Mouse (Mus musculus): Measurements from ENCODE around the gene Cyp46a1.

- TF ChIP-seq CTCF (IDR thresholded peaks at IDR 0.05; ENCODE audit: control insufficient read depth, insufficient read depth, low read length) (no peak), POLR2A (IDR thresholded peaks at IDR 0.05; ENCODE audit: borderline replicate concordance, control insufficient read depth, low read depth, low read length) (peak; percentile 32; the same call in 1 of the 2 replicates)
Observed at GRCm38 (mm10) chr12:108333895-108334445, at the start of gene Cyp46a1.

Data from bone marrow, adult 2 months (tissue).